Mouse (Mus musculus) neural tube, embryonic 15.5 days (tissue): ENCODE data around the gene Akap13. TPM values are rescaled to one million over a fixed set of nuclear protein-coding genes. Genes with fewer than 3 reads are reported as not detected.
A peak's percentile ranks its signal among the peaks of the same experiment; 100 is the strongest.
"Not testable (repeated sequence)": the region's sequence is repeated elsewhere in the genome, so short reads cannot be mapped to it uniquely, and the experiment has no call there.

Experiments used
- ATAC-seq: fragments of 200-750 bp; cut with Nextera tagmentation; 2 replicates; pipeline ENCODE4 v1.8.0; 2017; ENCODE audit warnings: mild to moderate bottlenecking, moderate TSS enrichment, moderate library complexity; ENCODE audit not compliant: low FRiP score
- H3K27ac ChIP-seq: fragments of 300-500 bp; sonication (generic); replicated peaks from 2 replicates; pipeline ENCODE4 v1.5.1; 2015; ENCODE audit warnings: mild to moderate bottlenecking, inconsistent platforms
- H3K27me3 ChIP-seq: fragments of 300-500 bp; sonication (generic); replicated peaks from 2 replicates; pipeline ENCODE4 v1.6.1; 2015; ENCODE audit warnings: inconsistent platforms
- H3K36me3 ChIP-seq: fragments of 300-500 bp; sonication (generic); 2 replicates; pipeline ENCODE4 v1.6.1; 2015; ENCODE audit warnings: inconsistent platforms
- H3K4me1 ChIP-seq: fragments of 300-500 bp; sonication (generic); 2 replicates; pipeline ENCODE4 v1.6.1; 2015; ENCODE audit warnings: inconsistent platforms
- H3K4me2 ChIP-seq: fragments of 300-500 bp; sonication (generic); 2 replicates; pipeline ENCODE4 v1.6.1; 2015; ENCODE audit warnings: inconsistent platforms, mild to moderate bottlenecking, moderate library complexity
- H3K4me3 ChIP-seq: fragments of 300-500 bp; sonication (generic); replicated peaks from 2 replicates; pipeline ENCODE4 v1.5.1; 2015; ENCODE audit warnings: mild to moderate bottlenecking, inconsistent platforms
- H3K9ac ChIP-seq: fragments of 300-500 bp; sonication (generic); replicated peaks from 2 replicates; pipeline ENCODE4 v1.6.1; 2015; ENCODE audit warnings: mild to moderate bottlenecking, inconsistent platforms
- H3K9me3 ChIP-seq: fragments of 300-500 bp; sonication (generic); replicated peaks from 2 replicates; pipeline ENCODE4 v1.6.1; 2016; ENCODE audit warnings: inconsistent platforms
- WGBS: fragments of 180-500 bp; shearing (Covaris S2); methylation state at CpG from one replicate; pipeline ENCODE4 v1.1.7; 2015; ENCODE audit warnings: mixed read lengths; 5-methylcytosine and 5-hydroxymethylcytosine counted together
- polyA plus RNA-seq: library from polyadenylated mRNA; unstranded; fragments of >200 nt; fragmentation: Nextera tagmentation; extraction: Ambion mirVana; gene quantifications from 2 replicates; pipeline ENCODE4 v1.2.1, GENCODE M21; 2015

Gene Akap13
- polyA plus RNA-seq, 1 experiment from 2014 or later = 14.3 TPM

GRCm38 (mm10) chr7:75786812-75787211 is 331.5 kb downstream of the Akap13 start:
- Histone ChIP-seq H3K36me3 (no peaks in the 10 kb centered on the region), H3K9ac (no peak overlapping the region), H3K9me3 (no peaks in the 10 kb centered on the region), H3K27me3 (no peaks in the 10 kb centered on the region), H3K4me2 (no peak overlapping the region), H3K4me3 (no peak overlapping the region), H3K4me1 (no peaks in the 10 kb centered on the region), H3K27ac (no peak overlapping the region)
- no peak for ATAC-seq
- 0% methylated on average over 1 of the region's 2 CpGs for WGBS

GRCm38 (mm10) chr7:75787371-75787770 is 332.0 kb downstream of the Akap13 start:
- no peaks in the 10 kb centered on the region for H3K4me1 ChIP-seq
- no peak overlapping the region for H3K9ac ChIP-seq
- no peaks in the 10 kb centered on the region for H3K9me3 ChIP-seq
- no peak for ATAC-seq
- H3K4me3 ChIP-seq = no peak overlapping the region
- no peak overlapping the region for H3K4me2 ChIP-seq
- H3K27ac ChIP-seq = no peak overlapping the region
- no peaks in the 10 kb centered on the region for H3K36me3 ChIP-seq
- no peaks in the 10 kb centered on the region for H3K27me3 ChIP-seq
- WGBS = 45% methylated on average over 3 of the region's 3 CpGs

- not testable (repeated sequence) for H3K36me3 ChIP-seq, H3K9ac ChIP-seq, ATAC-seq, H3K4me1 ChIP-seq, H3K27me3 ChIP-seq, H3K4me3 ChIP-seq, H3K4me2 ChIP-seq, H3K27ac ChIP-seq, H3K9me3 ChIP-seq
- WGBS = 77% methylated on average over 4 of the region's 7 CpGs
These were observed 332.9 kb downstream of the Akap13 start for GRCm38 (mm10) chr7:75788069-75788800.

- not testable (repeated sequence) for ATAC-seq
- WGBS = 88% methylated on average over 3 of the region's 3 CpGs
These were observed 333.4 kb downstream of the Akap13 start for GRCm38 (mm10) chr7:75788801-75789135.

GRCm38 (mm10) chr7:75789746-75790145 is 334.4 kb downstream of the Akap13 start:
- H3K27ac ChIP-seq = no peak overlapping the region
- H3K4me3 ChIP-seq = no peak overlapping the region
- no peaks in the 10 kb centered on the region for H3K4me1 ChIP-seq
- H3K27me3 ChIP-seq = no peaks in the 10 kb centered on the region
- 96% methylated on average over 6 of the region's 6 CpGs for WGBS
- no peak for ATAC-seq
- H3K9me3 ChIP-seq = no peaks in the 10 kb centered on the region
- H3K36me3 ChIP-seq = no peaks in the 10 kb centered on the region
- no peak overlapping the region for H3K4me2 ChIP-seq
- H3K9ac ChIP-seq = no peak overlapping the region

More at GRCm38 (mm10) chr7:75788801-75789135, 333.4 kb downstream of the Akap13 start:
- not testable (repeated sequence) for H3K27ac ChIP-seq, H3K4me1 ChIP-seq, H3K36me3 ChIP-seq, H3K27me3 ChIP-seq, H3K4me3 ChIP-seq, H3K9ac ChIP-seq, H3K4me2 ChIP-seq, H3K9me3 ChIP-seq

GRCm38 (mm10) chr7:75791092-75791837 is 335.9 kb downstream of the Akap13 start:
- H3K4me1 ChIP-seq, H3K4me3 ChIP-seq, ATAC-seq, H3K9ac ChIP-seq, H3K27me3 ChIP-seq, H3K36me3 ChIP-seq, H3K9me3 ChIP-seq, H3K27ac ChIP-seq, H3K4me2 ChIP-seq: not testable (repeated sequence)
- WGBS = 79% methylated on average over 13 of the region's 13 CpGs

- Histone ChIP-seq H3K4me2 (no peak overlapping the region), H3K9ac (no peak overlapping the region)
- WGBS = 72% methylated on average over 2 of the region's 2 CpGs
These were observed 337.8 kb downstream of the Akap13 start for GRCm38 (mm10) chr7:75793091-75793490.

GRCm38 (mm10) chr7:75793654-75794335 is 338.5 kb downstream of the Akap13 start:
- Histone ChIP-seq H3K36me3 (no peaks in the 10 kb centered on the region), H3K9me3 (no peaks in the 10 kb centered on the region)
- 66% methylated on average over 3 of the region's 3 CpGs for WGBS

More at GRCm38 (mm10) chr7:75793091-75793490, 337.8 kb downstream of the Akap13 start:
- no peak overlapping the region for H3K4me3 ChIP-seq
- H3K27ac ChIP-seq = no peak overlapping the region
- no peaks in the 10 kb centered on the region for H3K36me3 ChIP-seq
- H3K27me3 ChIP-seq = no peaks in the 10 kb centered on the region
- no peaks in the 10 kb centered on the region for H3K9me3 ChIP-seq
- no peak for ATAC-seq
- H3K4me1 ChIP-seq = peaks cover 5% of the 10 kb centered on the region

GRCm38 (mm10) chr7:75795106-75795505 is 339.8 kb downstream of the Akap13 start:
- Histone ChIP-seq H3K36me3 (no peaks in the 10 kb centered on the region), H3K4me1 (peaks cover 5% of the 10 kb centered on the region), H3K4me3 (no peak overlapping the region), H3K4me2 (no peak overlapping the region), H3K27ac (no peak overlapping the region), H3K9me3 (no peaks in the 10 kb centered on the region), H3K9ac (no peak overlapping the region), H3K27me3 (no peaks in the 10 kb centered on the region)
- 87% methylated on average over 8 of the region's 8 CpGs for WGBS
- no peak for ATAC-seq

More at GRCm38 (mm10) chr7:75793654-75794335, 338.5 kb downstream of the Akap13 start:
- H3K27me3 ChIP-seq = no peaks in the 10 kb centered on the region
- H3K9ac ChIP-seq = no peak overlapping the region
- H3K4me1 ChIP-seq = peaks cover 5% of the 10 kb centered on the region
- no peak for ATAC-seq
- no peak overlapping the region for H3K27ac ChIP-seq
- H3K4me3 ChIP-seq = no peak overlapping the region
- H3K4me2 ChIP-seq = no peak overlapping the region

GRCm38 (mm10) chr7:75796474-75796873 is 341.1 kb downstream of the Akap13 start:
- H3K4me2 ChIP-seq = peak overlapping the region; percentile 15; the same call in 1 of the 2 replicates
- H3K9me3 ChIP-seq = no peaks in the 10 kb centered on the region
- 46% methylated on average over 9 of the region's 9 CpGs for WGBS
- no peak overlapping the region for H3K27ac ChIP-seq
- no peaks in the 10 kb centered on the region for H3K36me3 ChIP-seq
- H3K4me1 ChIP-seq = peaks cover 5% of the 10 kb centered on the region
- ATAC-seq = no peak
- H3K9ac ChIP-seq = no peak overlapping the region
- no peaks in the 10 kb centered on the region for H3K27me3 ChIP-seq
- no peak overlapping the region for H3K4me3 ChIP-seq

- 81% methylated on average over 4 of the region's 4 CpGs for WGBS
These were observed 345.2 kb downstream of the Akap13 start for GRCm38 (mm10) chr7:75800530-75800929.

More at GRCm38 (mm10) chr7:75800530-75800929, 345.2 kb downstream of the Akap13 start:
- peaks cover 5% of the 10 kb centered on the region for H3K4me1 ChIP-seq
- H3K4me2 ChIP-seq = no peak overlapping the region
- H3K9ac ChIP-seq = no peak overlapping the region
- ATAC-seq = no peak
- no peaks in the 10 kb centered on the region for H3K9me3 ChIP-seq
- no peak overlapping the region for H3K4me3 ChIP-seq
- H3K27me3 ChIP-seq = no peaks in the 10 kb centered on the region
- H3K36me3 ChIP-seq = no peaks in the 10 kb centered on the region
- H3K27ac ChIP-seq = no peak overlapping the region
